Mouse (Mus musculus): ENCODE measurements at regions not wholly inside any gene's neighbourhood (a gene's known extent, or its start where the extent isn't known, plus 50 kb on each side); places are given as distances from the start of the nearest gene placed in this dataset.

GRCm38 (mm10) chr6:126280352-126280751, 113.6 kb upstream of the Ntf3 start:
- TF ChIP-seq MAX (IDR thresholded peaks at IDR 0.05; ENCODE audit: low read depth) (no peak), CEBPB (IDR thresholded peaks at IDR 0.05; ENCODE audit: insufficient read depth, poor library complexity, severe bottlenecking) (no peak)

Measured in myocyte (in vitro differentiated cells).